Mouse (Mus musculus): ENCODE measurements at regions not wholly inside any gene's neighbourhood (a gene's known extent, or its start where the extent isn't known, plus 50 kb on each side); places are given as distances from the start of the nearest gene placed in this dataset.

DNA sequence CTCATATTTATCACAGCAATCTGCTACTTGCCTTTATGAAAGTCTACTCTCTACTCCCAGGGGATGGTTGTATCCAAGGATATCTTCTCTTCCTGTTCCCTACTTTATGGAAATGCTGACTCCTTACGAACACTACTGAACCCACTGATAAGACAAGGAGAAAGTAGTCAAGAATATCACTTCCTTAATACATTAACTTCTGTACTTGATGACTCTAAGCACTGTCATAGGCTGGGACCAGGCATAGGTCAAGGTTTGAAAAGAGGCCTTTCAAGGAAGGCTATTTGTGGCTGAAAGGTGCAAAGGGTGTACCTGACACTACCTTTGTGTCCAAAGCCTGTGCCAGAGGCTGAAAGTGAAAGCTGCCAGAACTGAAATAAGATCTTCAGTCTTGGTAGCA is 164.2 kb upstream of the S100g start:
- no peak for DNase-seq (ENCODE audit: extremely low spot score in 1 of 2, low spot score in 2 of 2)
- no peak for TF ChIP-seq CTCF (IDR thresholded peaks at IDR 0.05)
- intact Hi-C loops (cut with DNase I), result no loop called here
- H3K4me3 ChIP-seq, result no peak overlapping the region
- no peak overlapping the region for H3K27ac ChIP-seq

DNA sequence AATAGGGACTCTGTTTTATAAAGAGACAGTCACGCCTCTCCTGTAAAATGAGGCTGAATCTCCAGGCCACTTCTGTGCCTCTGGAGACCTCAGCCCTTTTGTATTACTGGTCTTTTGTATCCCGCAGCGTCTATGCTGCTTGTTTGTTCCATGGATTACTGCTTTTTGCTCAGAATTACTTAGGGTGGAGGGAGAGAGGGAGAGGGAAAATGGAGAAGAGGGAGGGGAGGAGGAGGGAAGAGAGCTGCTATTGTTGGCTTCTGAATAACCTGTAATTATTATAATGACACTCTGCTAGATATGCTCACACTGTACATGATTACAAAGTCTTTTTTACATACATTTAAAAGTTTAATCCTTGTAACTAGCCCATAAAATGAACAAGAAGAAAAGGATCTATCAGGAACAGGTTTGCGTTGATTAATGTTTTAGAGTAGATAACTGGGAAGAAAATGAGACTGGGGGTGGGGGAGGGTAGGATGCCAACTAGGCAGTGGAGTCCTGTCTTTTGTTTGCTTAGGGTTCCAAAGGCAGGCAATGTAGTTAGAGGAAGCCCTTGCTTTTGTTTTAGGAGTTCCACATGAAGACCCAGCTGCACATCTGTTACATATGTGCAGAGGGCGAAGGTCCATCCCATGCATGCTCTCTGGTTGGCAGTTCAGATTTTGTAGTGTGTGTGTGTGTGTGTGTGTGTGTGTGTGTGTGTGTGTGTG is 153.4 kb upstream of the S100g start:
- Histone ChIP-seq H3K27ac (no peak overlapping the region), H3K4me3 (no peak overlapping the region)
- no peak for TF ChIP-seq CTCF (IDR thresholded peaks at IDR 0.05)
- intact Hi-C loops (cut with DNase I), result no loop called here
- no peak for DNase-seq (ENCODE audit: extremely low spot score in 1 of 2, low spot score in 2 of 2)

DNA sequence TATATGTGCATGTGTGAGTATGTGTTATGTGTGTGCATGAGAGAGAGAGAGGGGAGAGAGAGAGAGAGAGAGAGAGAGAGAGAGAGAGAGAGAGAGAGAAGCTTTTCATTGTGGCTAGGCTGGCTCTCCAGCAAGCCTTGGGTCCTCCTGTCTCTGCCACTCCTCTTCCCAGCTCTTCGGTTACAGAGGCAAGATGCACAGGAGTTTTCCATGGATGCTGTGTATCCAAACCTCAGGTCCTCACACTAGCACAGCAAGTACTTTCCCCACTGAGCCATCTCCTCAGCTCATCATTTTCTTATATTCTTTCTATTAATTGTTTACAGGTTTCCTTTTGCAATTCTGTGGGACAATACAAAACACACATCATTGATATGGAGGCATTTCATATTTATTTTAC is 152.8 kb upstream of the S100g start:
- DNase-seq (ENCODE audit: extremely low spot score in 1 of 2, low spot score in 2 of 2), result no peak
- intact Hi-C loops (cut with DNase I), result no loop called here
- no peak overlapping the region for H3K4me3 ChIP-seq
- TF ChIP-seq CTCF (IDR thresholded peaks at IDR 0.05), result no peak
- H3K27ac ChIP-seq, result no peak overlapping the region

DNA sequence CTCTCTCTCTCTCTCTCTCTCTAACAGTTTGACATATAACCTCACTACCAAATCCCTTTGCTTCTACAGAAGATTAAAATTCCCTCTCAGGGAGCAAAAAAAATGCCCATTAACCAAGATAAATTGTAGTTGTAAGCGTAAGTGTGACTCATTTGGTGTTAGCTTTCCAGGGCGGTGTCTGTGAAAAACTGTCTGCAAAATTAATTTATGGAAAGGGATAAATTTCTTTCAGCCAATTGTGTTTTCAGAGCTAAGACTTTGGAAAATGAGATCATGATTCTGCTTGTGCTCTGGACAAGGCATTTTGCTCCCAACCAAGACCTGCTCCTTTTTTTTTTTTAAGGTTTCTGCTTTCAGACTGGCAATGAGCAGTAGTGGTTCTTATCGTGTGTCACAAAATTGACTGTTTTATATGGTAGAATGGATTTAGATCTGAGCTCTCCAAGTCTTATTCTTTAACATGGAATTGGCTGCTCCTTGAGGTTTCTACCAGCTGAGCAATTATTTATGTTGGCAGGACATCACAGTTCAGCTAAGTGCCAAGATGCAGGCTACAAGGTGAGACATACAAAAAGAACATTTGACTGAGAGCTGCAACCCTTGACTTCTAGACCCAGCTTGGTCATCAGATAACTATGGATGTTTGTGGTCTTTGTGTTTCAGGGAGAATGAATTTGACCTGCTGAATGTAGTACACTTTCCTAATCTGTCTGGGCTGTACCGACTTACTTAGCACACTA is 130.8 kb upstream of the S100g start:
- no peak for TF ChIP-seq CTCF (IDR thresholded peaks at IDR 0.05)
- intact Hi-C loops (cut with DNase I), result no loop called here
- no peak overlapping the region for H3K4me3 ChIP-seq
- no peak for DNase-seq (ENCODE audit: extremely low spot score in 1 of 2, low spot score in 2 of 2)
- H3K27ac ChIP-seq, result no peak overlapping the region
